Mouse (Mus musculus) retina, postnatal 1 day (tissue): ENCODE results near the gene St8sia1.

Experiments used
- DNase-seq: peaks from one replicate; pipeline ENCODE4 v3.0.0-alpha.2; 2012

The St8sia1 gene

DNA sequence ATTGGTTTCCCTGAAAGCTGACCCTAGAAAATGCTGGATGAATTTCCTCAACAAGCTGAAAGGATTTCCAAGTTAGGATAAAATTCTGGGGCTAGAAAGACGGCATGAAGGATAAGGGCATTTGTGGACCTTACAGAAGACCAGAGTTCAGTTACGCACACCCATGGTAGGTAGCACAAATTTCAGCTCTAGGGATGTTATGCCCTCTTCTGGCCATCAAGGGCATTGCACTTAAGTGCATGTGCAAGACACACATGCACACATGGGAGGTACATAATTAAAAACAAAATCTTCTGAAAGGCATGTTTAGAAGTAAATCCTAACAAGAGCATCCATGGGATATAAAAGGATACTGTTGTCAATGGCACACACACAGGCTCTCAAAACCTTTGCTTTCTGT lies 105.3 kb downstream of the St8sia1 start:
- DNase-seq: no peak

- peak; percentile 55 for DNase-seq
Observed at GRCm38 (mm10) chr6:142856258-142856874, 107.9 kb downstream of the St8sia1 start.

- no peak for DNase-seq
Observed at GRCm38 (mm10) chr6:142855761-142856160, 108.5 kb downstream of the St8sia1 start.

DNA sequence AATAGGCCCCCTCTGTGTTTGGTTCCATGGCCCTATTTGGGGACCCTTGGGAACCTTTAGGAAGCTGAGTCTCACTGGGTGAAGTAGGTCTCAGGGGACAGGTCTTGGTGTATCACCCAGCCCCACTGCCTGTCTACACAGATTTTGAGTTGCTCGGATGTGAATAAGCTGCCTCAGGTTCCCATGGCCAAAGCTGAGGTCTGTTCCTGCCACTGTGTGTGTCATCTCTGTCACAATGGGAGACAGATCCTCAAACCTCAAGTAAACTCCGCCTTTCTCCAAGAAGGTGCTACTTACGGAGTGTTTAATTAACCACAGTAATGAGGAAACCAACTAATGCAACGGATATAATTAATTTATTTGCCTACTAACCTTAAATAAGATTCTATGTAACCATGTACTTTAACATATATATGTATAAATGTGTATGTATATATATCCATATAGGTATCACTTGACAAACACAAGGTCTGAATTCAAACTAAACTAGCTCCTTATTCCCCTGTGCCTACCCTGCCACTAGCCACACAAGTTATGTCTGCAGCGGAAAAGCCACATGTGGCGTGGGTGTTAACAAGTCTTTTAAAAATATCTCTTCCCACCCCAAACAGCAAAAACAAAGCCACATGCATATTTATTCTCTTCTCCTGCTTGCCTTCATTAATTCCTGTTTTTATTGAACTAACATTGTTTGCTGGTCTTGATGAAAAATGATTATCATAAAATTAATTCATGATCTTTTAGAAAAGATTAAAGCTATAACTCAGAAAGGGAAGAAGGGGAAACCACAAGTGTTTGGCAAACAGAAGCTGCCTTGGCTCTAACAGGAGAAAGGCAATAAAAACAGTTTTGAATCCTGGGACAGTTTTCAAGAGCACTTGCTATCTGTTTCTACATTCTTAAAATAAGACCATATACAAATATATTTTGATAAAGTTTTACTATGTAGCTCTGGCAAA lies 111.6 kb downstream of the St8sia1 start:
- peak; percentile 39 for DNase-seq

GRCm38 (mm10) chr6:142850436-142850835 lies 113.8 kb downstream of the St8sia1 start:
- no peak for DNase-seq

- DNase-seq: no peak
Observed at GRCm38 (mm10) chr6:142849326-142849725, 114.9 kb downstream of the St8sia1 start.

DNA sequence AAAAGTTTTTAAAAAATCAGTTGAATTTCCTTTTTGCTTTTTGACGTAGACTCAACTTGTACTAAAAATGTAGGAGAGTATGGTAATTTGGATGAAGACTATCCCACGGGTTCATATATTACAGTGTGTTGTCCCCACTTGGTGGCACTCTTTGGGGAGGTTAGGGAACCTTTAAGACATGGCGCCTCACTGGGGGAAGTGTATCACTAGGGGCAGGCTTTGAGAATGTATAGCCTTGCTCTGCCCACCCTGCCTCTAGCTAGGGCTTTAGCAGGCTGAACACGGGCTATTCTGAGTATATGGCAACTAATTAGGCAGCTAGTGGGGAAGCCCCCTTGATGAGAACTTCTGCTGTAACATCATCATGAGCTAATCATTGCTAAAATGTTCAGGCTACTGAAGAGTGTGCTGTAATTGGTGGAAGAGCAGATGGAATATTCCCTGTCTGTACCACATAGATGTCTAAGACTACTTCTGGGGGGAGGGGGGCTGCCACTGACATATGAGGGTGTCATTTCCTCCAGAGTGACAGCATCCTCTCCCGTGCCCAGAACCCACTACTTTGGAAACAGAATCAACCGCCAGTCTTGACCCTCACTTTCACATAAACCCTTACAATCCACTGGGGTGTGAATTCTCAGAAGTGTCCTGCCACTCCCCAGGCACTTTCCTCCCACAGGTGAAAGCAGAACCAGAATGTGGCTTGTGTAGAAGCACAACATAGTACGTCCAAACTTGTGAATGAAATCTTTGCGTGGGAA lies 116.2 kb downstream of the St8sia1 start:
- no peak for DNase-seq

DNA sequence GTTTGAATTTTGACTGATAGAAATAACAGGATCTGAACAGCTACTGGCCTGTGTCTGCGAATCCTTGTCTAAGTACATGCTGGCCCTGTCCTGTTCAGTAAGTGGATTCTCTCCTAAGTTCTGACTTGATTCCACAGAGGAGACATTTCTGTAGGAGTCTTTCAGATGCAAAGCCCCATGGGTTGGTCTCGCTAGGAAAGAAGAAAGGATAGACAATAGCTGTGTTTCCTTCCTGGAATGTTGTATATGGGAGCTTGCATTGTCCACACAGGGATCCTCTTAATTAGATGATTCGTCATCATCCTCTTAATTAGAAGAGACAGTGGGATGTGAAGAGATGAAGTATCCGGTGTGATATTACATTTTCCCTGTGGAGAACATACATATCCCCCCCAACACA lies 117.4 kb downstream of the St8sia1 start:
- peak; percentile 56 for DNase-seq

GRCm38 (mm10) chr6:142845066-142845465 lies 119.2 kb downstream of the St8sia1 start:
- DNase-seq: no peak

DNA sequence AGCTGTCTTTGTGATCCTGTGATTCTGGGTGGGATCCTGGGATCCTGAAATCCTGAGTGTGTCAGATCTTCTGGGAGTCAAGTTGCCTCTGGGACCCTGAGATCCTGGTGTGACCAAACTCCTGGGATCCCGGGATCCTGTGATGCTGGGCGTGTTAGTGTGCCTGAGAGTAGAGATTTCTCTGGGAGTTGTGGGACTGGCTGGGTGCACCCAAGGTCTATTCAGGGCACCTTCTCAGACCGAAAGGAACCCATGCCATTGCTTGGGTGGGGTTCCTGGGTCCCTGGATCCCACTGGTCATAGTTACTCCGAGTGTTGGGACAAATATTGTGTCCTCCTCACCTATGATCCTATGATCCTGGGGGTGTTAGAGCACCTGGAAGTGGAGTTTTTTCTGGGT lies 120.2 kb downstream of the St8sia1 start:
- DNase-seq: no peak

GRCm38 (mm10) chr6:142838501-142838900 lies 125.8 kb downstream of the St8sia1 start:
- DNase-seq: no peak

- no peak for DNase-seq
Observed at GRCm38 (mm10) chr6:142837326-142837725, 126.9 kb downstream of the St8sia1 start.

DNA sequence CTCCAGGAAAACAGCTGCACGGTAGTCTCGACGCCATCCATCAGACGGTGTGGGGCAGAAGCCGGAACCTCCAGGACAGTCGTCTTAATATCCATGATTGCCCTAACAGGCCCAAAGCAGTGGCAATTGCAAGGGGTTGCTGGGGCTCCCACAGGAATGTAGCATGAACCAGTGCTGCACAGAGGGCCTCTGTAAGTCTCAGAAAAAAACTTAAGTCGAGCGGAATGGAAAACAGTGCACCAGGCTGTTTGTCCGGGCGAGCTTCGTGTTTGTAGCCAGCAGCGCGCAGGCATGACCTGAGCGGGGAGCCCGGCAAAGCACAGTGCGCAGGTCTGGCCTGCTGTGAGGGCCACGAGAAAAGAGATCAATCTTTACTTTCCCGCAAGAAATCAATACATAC lies 128.5 kb downstream of the St8sia1 start:
- no peak for DNase-seq

DNA sequence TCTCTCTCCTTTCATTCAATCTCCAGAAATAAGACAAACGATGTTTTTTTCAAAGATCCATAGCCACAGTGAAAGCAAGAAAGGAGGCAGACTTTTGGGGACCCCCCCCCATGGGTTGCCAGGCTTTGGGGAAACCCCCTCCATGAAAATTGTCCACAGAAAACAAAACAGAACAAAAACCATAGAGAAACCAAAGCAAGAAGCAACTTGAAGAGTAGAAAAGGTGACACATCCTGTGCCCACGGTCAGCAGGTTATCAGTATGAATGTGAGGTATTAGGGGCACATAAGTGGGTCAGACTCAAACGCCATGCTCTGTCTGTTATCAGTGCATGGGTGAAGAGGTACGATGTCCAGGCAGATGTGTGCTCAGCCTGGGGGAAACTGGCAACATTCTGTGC lies 129.3 kb downstream of the St8sia1 start:
- DNase-seq: no peak

- DNase-seq: no peak
Observed at GRCm38 (mm10) chr6:142831706-142832105, 132.5 kb downstream of the St8sia1 start.

- no peak for DNase-seq
Observed at GRCm38 (mm10) chr6:142831243-142831642, 133.0 kb downstream of the St8sia1 start.

- DNase-seq: no peak
Observed at GRCm38 (mm10) chr6:142830221-142830620, 134.0 kb downstream of the St8sia1 start.

- DNase-seq: no peak
Observed at GRCm38 (mm10) chr6:142825449-142825848, 138.8 kb downstream of the St8sia1 start.

- DNase-seq: no peak
Observed at GRCm38 (mm10) chr6:142823008-142823787, 141.1 kb downstream of the St8sia1 start.

DNA sequence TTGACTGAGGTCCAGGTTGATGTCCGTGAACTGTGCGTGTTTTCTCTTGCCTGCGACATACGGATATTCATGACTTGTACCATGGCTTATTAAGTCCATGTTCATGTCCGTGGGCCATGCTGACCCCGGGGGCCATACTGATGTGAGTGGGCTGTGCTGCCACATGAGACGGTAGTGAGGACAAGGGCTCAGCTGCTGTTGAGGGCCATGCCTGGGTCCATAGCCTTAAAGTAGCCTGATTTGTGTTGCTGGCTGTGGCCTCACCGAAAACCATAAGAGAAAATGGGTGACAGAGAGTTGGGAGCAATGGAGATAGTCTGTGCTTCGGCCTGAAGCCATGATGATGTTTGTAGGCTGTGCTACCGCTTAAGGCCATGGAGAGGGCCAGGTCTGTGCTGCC lies 145.9 kb downstream of the St8sia1 start:
- DNase-seq: no peak

- DNase-seq: no peak
Observed at GRCm38 (mm10) chr6:142815513-142815912, 148.7 kb downstream of the St8sia1 start.

- DNase-seq: peak; percentile 90
Observed at GRCm38 (mm10) chr6:142814495-142814921, 149.7 kb downstream of the St8sia1 start.

DNA sequence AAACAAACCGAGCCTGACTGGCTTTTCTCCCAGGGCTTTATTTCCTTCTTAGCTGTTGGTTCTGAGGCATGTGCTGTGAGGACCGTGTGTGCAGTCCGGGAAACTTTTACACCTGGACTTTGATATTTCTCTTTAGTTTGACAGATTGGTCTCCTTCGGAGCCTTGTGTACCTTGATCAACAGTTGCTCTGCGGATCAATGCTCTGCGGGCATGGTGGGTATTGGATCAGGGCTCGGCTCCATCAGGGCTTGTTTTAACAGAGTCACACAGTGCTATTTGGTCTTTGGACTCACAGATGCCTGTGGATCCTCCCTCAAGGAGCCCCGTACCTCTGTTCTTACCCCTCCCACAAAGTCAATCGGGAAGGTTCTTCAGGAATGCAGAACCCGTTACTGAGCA lies 150.2 kb downstream of the St8sia1 start:
- no peak for DNase-seq
